Mouse (Mus musculus): ENCODE measurements at regions not wholly inside any gene's neighbourhood (a gene's known extent, or its start where the extent isn't known, plus 50 kb on each side); places are given as distances from the start of the nearest gene placed in this dataset.
"Not testable (repeated sequence)": the region's sequence is repeated elsewhere in the genome, so short reads cannot be mapped to it uniquely, and the experiment has no call there.

GRCm38 (mm10) chr4:69435390-69435789 lies 481.2 kb upstream of the Brinp1 start:
- no peak for DNase-seq

- DNase-seq: not testable (repeated sequence)
Measured at GRCm38 (mm10) chr4:69410411-69410810, 456.2 kb upstream of the Brinp1 start.

DNA sequence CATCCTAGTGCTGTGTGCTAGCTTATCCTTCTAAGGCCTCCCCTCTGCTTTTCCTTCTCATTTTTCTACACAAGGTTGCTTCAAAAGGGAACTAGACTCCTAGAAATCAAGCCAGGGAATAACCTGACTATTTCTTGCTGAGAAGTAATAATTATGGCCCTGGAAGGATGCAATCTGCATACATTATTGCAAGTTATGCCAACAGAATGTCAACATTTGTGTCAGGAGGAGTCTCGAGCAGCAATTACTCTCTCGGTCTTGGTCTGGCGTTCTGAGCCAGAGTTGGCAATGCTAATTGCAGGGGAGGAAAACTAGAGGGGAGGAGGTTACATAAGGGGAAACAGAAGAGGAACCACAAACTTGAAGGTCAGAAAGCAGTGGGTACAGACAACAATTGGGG lies 441.3 kb upstream of the Brinp1 start:
- DNase-seq: no peak

DNA sequence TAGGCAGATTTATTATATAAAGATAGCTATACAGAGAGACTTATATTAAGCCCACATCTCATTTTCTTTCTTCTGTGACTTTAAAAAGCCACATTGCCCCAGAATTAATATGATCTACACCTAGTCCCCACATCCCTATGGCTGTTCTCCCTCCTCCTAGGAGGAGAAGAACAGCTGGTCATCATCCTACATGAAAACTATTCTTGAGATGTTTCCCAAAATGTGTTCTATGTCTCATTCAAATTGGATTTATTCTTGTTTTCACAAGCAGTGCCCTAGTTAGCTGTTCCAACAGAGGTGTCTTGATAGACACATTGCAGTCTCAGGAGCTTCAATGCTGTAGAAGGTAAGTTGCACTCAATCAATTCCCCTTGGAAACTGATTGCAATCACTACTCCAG lies 429.1 kb upstream of the Brinp1 start:
- DNase-seq: no peak

- no peak for DNase-seq
Measured at GRCm38 (mm10) chr4:69346979-69347465, 392.8 kb upstream of the Brinp1 start.

- no peak for DNase-seq
Measured at GRCm38 (mm10) chr4:69327606-69328005, 373.4 kb upstream of the Brinp1 start.

All from layer of hippocampus, postnatal 36 days (tissue).